Mouse (Mus musculus): Measurements from ENCODE around the gene Eid3.

Gene Eid3

GRCm38 (mm10) chr10:82866356-82866755 lies at the start of gene Eid3:
Eid3 (plus strand) TSS chr10:82866626.
- peak in 1 of 2 experiments; percentile 25 for DNase-seq

- no peak for DNase-seq
Measured at GRCm38 (mm10) chr10:82817514-82817913, 48.9 kb upstream of the Eid3 start.

DNA sequence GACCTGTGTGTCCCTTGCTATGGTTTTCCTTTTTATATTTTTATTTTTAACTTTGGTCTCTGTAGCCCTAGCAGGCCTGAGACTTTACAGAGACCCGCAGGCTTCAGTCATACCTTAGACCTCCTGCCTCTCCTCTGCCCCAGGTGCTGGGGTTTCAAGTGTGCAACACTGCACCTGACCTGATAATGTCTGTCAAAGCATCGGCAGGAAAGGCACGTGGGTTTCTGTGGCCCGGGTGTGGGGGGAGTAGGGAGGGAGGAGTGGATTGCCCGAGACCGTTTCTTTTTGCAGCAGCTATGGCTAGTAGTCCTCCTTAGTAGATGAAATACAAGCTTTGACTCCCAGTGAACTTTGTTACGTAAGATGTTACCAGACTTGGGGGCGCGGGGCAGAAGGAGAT lies 48.5 kb upstream of the Eid3 start:
- no peak for DNase-seq

DNA sequence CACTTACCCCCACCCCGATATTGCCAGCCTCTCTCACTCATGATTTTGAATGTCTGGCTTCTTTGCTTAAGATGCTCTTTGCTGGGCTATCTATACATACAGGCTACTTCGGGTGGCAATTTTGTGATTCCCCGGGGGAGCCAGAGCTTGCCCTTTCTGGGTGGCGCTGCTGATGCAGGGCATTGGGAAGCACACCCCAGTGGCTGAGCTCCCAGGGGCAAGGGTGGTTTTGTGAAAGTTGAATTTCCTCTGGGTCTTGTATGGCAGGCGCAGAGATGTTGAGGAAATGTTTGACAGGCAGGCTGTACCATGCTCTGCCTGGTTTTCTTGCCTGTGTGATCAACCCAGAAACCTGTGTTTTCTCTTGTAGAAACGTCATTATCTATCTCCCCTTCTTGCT lies 47.8 kb upstream of the Eid3 start:
- DNase-seq: no peak

DNA sequence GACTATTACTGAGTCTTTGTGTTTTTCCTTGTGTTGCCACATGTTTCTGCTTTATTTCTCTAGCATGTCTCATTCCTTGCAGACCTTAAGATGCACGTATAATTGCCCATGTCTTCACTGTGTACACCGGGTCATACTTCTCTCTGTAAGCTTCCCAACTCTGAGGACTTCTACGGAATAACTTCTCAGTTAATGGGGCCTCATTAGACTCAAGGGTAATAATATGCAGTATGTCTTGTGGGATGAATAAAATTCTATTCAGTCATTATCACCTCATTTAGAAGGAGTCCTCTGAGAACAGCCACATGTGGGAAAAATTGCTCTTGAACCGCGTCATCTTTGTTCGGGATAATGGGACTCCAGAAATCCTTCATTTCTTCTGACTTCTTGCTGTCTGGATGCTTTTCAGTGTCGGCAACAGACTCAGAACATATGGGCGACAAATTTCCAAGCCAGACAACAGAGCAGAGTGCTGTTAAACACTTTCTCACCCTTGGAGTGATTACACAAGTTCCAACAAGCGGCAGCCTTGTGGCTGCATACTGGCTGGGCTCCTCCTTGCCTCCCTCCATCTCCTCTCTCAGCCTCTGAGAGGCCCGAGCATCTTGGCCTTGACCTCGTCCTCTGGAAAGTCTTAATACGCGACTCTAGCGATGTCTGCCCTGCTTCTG lies 43.2 kb upstream of the Eid3 start:
- no peak for DNase-seq

DNA sequence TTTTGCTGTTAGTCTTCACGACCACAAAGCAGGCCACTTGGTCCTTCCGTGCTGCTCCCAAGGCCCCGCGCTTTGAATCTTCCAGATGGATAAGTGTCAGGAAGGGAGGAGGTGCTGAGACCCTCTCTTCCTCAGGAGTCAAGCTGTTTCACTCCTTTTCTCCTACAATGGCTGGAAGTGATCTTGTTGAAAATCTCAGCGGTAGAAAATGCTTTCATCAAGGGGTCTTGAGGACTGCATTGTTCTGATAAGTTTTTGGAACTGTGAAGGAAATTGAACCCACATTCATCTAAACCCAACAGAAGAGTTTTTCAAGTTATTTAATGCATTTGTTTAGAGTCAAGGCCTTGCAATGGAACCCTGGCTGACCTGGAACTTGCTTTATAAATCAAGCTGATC lies 42.6 kb upstream of the Eid3 start:
- DNase-seq: no peak

- DNase-seq: no peak
Measured at GRCm38 (mm10) chr10:82824541-82824940, 41.9 kb upstream of the Eid3 start.

DNA sequence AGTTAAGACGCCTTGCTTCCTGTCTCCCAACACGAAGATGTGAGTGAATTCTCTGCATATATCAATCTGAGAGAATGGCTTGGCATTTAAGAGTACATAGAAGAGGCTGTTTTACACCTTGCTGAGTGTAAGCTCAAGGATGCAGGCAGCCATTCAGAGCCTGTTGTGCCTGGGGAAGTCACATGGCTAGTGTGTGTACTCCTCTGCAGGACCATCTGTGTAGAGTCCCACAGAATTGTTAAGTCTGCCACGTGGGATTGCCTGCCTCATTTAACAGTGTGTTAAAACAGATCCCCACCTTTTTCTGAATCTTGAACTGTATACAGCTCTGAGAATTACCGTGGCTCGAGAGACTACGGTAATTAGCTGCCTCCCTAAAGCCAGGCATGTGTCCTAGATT lies 39.9 kb upstream of the Eid3 start:
- DNase-seq: no peak

- DNase-seq: no peak
Measured at GRCm38 (mm10) chr10:82833926-82834325, 32.5 kb upstream of the Eid3 start, which contains the start of gene Txnrd1. Txnrd1 (plus strand) TSS chr10:82833951.

DNA sequence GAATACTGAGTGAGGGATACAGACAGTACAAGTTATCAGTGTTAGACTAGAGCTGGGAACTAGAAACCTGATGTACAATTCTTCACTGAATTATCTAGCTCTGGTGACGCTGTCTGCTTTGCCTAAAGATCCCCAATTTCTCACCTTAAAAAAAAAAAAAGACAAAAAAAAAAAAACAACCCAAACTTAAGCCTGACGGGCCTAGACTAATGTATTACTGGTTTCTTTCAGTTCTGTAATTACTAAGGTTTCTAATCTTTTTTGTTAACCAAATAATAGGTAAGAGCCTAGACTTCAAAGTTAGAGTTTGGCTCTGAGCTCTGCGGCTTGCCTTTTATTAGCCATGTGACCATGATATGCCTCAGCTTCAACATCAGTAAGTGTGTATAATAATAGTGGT lies 30.5 kb upstream of the Eid3 start:
- DNase-seq: no peak

DNA sequence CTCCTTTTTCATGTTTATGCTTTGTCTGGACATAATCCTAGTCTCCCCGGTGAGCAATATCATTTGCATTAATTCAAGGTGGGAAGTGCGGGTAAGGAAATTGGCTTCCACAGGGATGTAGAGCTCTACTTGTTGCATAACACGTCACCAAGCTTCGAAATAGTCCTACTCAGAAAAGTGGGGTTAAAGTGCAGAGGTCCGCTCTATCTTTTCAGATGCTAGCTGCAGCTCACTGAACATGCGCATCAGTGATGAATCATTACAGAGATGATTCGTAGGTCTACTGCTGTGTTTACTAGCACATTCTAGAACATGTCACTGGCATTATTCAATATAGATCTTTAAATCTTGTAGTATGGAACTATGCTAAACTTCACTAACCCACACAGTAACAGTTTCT lies 28.0 kb upstream of the Eid3 start:
- no peak for DNase-seq

DNA sequence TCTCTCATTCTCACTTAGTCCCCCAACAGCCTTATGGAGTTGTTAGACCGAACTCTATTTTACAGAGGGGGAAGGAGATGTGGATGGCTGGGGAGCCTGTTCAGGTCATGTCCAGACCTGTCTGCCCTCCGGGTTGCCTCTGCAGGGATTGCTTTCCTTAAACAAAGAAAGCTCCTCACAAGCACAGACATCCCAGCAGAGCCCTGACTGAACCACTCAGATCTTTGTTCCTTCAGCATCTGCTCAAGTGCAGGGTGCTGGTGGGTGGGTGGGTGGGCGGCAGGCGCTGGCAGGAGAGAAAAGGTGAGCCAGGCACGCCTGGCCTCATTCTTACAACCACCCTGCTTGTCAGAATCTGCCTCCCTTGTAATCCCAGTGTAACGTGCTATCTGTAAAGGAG lies 22.3 kb upstream of the Eid3 start:
- no peak for DNase-seq

DNA sequence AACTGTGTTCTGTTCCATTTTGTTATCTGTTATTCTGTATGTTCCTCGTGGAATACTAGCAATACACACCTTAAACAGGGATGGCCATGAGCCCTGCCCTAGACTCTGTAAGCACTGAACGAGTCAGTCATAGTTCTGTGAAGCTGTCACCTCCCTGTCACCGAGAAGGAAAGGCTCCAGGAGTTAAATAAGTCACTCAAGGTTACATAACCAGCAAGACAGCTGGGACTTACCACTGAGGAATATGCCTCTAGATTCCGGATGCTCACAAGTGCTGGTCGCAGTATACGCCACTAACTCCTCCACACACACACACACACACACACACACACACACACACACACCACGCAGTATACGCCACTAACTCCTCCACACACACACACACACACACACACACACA lies 21.7 kb upstream of the Eid3 start:
- no peak for DNase-seq

GRCm38 (mm10) chr10:82847821-82848459 lies 18.5 kb upstream of the Eid3 start:
- DNase-seq: peak; percentile 44 to 69

- no peak for DNase-seq
Measured at GRCm38 (mm10) chr10:82849686-82850353, 16.6 kb upstream of the Eid3 start.

DNA sequence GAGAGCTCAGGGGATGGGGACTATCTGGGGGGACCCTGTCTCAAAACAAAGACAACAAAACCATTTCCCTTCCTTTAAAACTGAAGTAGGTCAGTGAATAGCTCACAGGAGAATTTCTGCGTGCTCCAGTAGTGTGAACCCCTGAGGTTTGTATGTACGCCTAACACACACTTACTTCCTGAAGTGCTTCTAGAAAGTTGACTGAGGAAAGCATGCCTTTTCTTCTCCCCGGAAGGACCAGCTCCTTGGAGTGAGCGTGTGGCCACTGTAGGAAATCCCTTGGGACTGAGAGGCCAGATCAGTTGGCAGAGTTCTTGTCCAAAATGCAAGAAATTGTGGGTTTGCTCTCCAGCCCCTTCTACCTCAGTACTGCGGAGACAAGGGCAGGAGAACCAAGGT lies 16.1 kb upstream of the Eid3 start:
- no peak for DNase-seq

- DNase-seq: no peak
Measured at GRCm38 (mm10) chr10:82851751-82852150, 14.7 kb upstream of the Eid3 start.

- DNase-seq: peak in 1 of 2 experiments; percentile 31
Measured at GRCm38 (mm10) chr10:82858032-82858680, 8.3 kb upstream of the Eid3 start.

GRCm38 (mm10) chr10:82858691-82859532 lies 7.5 kb upstream of the Eid3 start:
- DNase-seq: peak; percentile 96 to 97

DNA sequence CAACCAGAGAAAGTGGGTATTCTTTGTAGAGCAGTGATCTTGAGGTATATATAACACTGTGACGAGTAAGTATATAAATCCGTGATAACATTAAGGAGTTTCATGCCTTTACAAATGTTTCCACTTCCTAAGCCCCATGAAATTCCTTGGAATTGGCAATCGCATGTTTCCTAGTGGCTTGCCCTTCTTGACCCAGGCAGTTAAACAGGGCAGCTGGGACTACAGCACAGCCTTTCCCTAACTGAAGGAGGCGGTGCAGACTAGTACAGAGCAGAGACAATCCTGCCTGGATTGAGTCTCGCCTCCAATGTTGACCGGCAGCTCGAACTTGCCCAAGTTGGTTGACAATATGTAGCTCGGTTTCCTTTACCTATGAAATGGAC lies 6.9 kb upstream of the Eid3 start:
- DNase-seq: peak; percentile 51 to 57

DNA sequence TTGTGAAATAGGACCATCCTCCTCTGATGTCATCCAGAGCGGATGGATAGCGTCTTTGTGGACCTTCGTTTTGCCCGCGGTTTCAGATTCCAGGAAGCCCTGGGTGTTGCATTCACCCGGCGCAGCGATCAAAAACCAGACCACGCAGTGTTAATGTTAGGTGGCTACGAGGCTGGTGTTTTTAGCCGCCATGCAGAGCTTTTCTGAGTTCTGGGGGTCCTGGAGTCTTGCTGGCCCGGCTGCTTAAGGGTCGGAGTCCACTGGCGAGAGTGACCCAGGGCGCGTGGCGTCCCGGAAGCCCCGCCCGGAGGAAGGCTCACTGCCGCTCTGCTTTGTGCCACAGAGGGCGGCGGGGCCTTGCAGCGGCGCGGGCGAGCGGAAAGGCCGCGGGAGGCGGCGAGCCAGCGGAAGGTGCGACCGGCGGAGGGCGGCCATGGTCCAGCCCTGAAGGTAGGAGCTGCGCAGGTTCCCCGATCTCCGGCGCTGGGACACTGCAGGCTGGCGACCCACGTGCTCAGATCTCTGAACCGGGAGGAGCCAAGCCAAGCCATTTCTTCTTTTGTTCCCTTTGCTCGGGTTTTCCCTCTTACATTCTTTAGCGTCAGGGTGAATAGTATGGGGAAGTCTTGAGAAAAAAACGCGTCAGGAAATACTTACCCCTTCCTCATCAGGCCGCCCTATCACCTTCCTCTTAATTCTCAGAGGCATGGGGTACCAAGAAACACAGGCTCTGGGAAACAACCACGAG lies 6.1 kb upstream of the Eid3 start:
- DNase-seq: peak; percentile 79 to 87

GRCm38 (mm10) chr10:82860929-82861315 lies 5.5 kb upstream of the Eid3 start:
- no peak for DNase-seq
